Mouse (Mus musculus) adrenal gland (tissue): ENCODE measurements around the gene Ythdf1.

Experiments used
- intact Hi-C: fragments of 180-260 bp; cut with DNase I; formaldehyde crosslinking; loops from one replicate; pipeline ENCODE4 v1.15.1; 2025
- microRNA-seq, 2 experiments: library from miRNA; unstranded; fragments of <30 nt; microRNA quantifications; one replicate each; pipeline ENCODE4; 2019

Ythdf1 gene

GRCm38 (mm10) chr2:180885270-180885669, 35.5 kb downstream of the Ythdf1 start:
- intact Hi-C loops: no loop called here

GRCm38 (mm10) chr2:180881281-180881680, 39.5 kb downstream of the Ythdf1 start:
- intact Hi-C loops: no loop called here

- intact Hi-C loops: loop anchor here (5.0 kb wide), 1 partner anchor 72 kb away; no protein-coding TSS in a partner anchor
Measured at GRCm38 (mm10) chr2:180879365-180880067, 41.2 kb downstream of the Ythdf1 start.

GRCm38 (mm10) chr2:180870006-180870405, 50.7 kb downstream of the Ythdf1 start:
- intact Hi-C loops: no loop called here

GRCm38 (mm10) chr2:180861561-180861960, 59.2 kb downstream of the Ythdf1 start:
- intact Hi-C loops: no loop called here

GRCm38 (mm10) chr2:180857121-180857520, 63.6 kb downstream of the Ythdf1 start:
- intact Hi-C loops: no loop called here

- intact Hi-C loops: no loop called here
Measured at GRCm38 (mm10) chr2:180855005-180855544, 65.7 kb downstream of the Ythdf1 start.

Small RNAs within 50 kb of the gene (microRNA-seq; reads per million reads assigned to microRNA genes)
- gene Mir124a-3: 0 reads per million in 2 experiments
